Mouse (Mus musculus): ENCODE results near the gene Gbp7. TPM values are rescaled to one million over a fixed set of nuclear protein-coding genes. Genes with fewer than 3 reads are reported as not detected.
"Not testable (repeated sequence)": the region's sequence is repeated elsewhere in the genome, so short reads cannot be mapped to it uniquely, and the experiment has no call there.

The Gbp7 gene
- total RNA-seq, 2 experiments from 2014 or later = 2.3 to 2.4 TPM

GRCm38 (mm10) chr3:142561045-142561646 is 31.0 kb downstream of the Gbp7 start:
- no peak for DNase-seq

GRCm38 (mm10) chr3:142561666-142562065 is 31.5 kb downstream of the Gbp7 start:
- no peak for DNase-seq

GRCm38 (mm10) chr3:142567490-142567889 is 37.3 kb downstream of the Gbp7 start:
- DNase-seq = not testable (repeated sequence)

GRCm38 (mm10) chr3:142570738-142571137 is 40.6 kb downstream of the Gbp7 start:
- no peak for DNase-seq

GRCm38 (mm10) chr3:142577108-142577507 is 47.0 kb downstream of the Gbp7 start:
- no peak for DNase-seq

- no peak for DNase-seq
Measured at GRCm38 (mm10) chr3:142578342-142578741, 48.2 kb downstream of the Gbp7 start.

- no peak for DNase-seq
Measured at GRCm38 (mm10) chr3:142583067-142583466, 52.9 kb downstream of the Gbp7 start.

- no peak for DNase-seq
Measured at GRCm38 (mm10) chr3:142587386-142587785, 57.2 kb downstream of the Gbp7 start.

GRCm38 (mm10) chr3:142588888-142589287 is 58.7 kb downstream of the Gbp7 start:
- DNase-seq = no peak

- DNase-seq = no peak
Measured at GRCm38 (mm10) chr3:142590431-142591067, 60.4 kb downstream of the Gbp7 start.

- no peak for DNase-seq
Measured at GRCm38 (mm10) chr3:142594547-142594946, 64.4 kb downstream of the Gbp7 start, which contains the start of gene Gbp2b. TSS of gene Gbp2b (plus strand) at chr3:142594847.

- no peak for DNase-seq
Measured at GRCm38 (mm10) chr3:142597923-142598322, 67.8 kb downstream of the Gbp7 start.

Other genes with a start within 250 kb of the Gbp7 start
- gene Pdlim5, start 134.6 kb upstream of the Gbp7 start, total RNA-seq (2021) = 10 to 100 TPM; 22.6 to 25.7 TPM
- 1 to 10 TPM; 2.5 to 3.9 TPM for gene Gbp5, start 36.4 kb upstream of the Gbp7 start, total RNA-seq (2021)
- gene Gbp3, start 29.7 kb downstream of the Gbp7 start, total RNA-seq (2021) = 1 to 10 TPM; 4.2 to 6.2 TPM
- not detected for gene Gbp2b, start 64.5 kb downstream of the Gbp7 start, total RNA-seq (2021)
- 1 to 10 TPM; 1.6 to 3.3 TPM for gene Gbp2, start 90.3 kb downstream of the Gbp7 start, total RNA-seq (2021)
- 1 to 10 TPM; 4.5 to 5.3 TPM for gene Kyat3, start 170.7 kb downstream of the Gbp7 start, total RNA-seq (2021)
- gene Gtf2b, start 234.7 kb downstream of the Gbp7 start, total RNA-seq (2021) = 10 to 100 TPM; 41.1 to 42.9 TPM